Mouse (Mus musculus): ENCODE data around the gene Fgfr2. TPM values are rescaled to one million over a fixed set of nuclear protein-coding genes. Genes with fewer than 3 reads are reported as not detected.
A peak's percentile ranks its signal among the peaks of the same experiment; 100 is the strongest.
"Not testable (repeated sequence)": the region's sequence is repeated elsewhere in the genome, so short reads cannot be mapped to it uniquely, and the experiment has no call there.

Fgfr2 gene
- polyA plus RNA-seq, 1 experiment from 2014 or later, result 121 TPM

- peak overlapping the region; percentile 96 for H3K27ac ChIP-seq
- no peaks in the 10 kb centered on the region for H3K27me3 ChIP-seq
- no peaks in the 10 kb centered on the region for H3K9me3 ChIP-seq
- WGBS, result 38% methylated on average over 26 of the region's 26 CpGs
- H3K9ac ChIP-seq, result peak overlapping the region; percentile 90
- peaks cover 10% of the 10 kb centered on the region for H3K4me1 ChIP-seq
- peak overlapping the region; percentile 59 for H3K4me2 ChIP-seq (replicated peaks)
- no peak for ATAC-seq (ENCODE audit: insufficient number of reproducible peaks, insufficient read depth, low FRiP score, low TSS enrichment)
- H3K36me3 ChIP-seq, result peaks cover 15% of the 10 kb centered on the region
- H3K4me3 ChIP-seq, result peak overlapping the region; percentile 81
Observed at GRCm38 (mm10) chr7:130518213-130519095, 2604.7 kb downstream of the Fgfr2 start.

GRCm38 (mm10) chr7:130510243-130510642 lies 2612.9 kb downstream of the Fgfr2 start:
- peaks cover 61% of the 10 kb centered on the region for H3K36me3 ChIP-seq
- WGBS, result 90% methylated on average over 5 of the region's 5 CpGs
- H3K4me3 ChIP-seq, result no peak overlapping the region

GRCm38 (mm10) chr7:130503006-130503405 lies 2620.1 kb downstream of the Fgfr2 start:
- 96% methylated on average over 5 of the region's 5 CpGs for WGBS
- H3K4me3 ChIP-seq, result no peak overlapping the region
- H3K27me3 ChIP-seq, result no peaks in the 10 kb centered on the region
- ATAC-seq (ENCODE audit: insufficient number of reproducible peaks, insufficient read depth, low FRiP score, low TSS enrichment), result no peak
- H3K4me1 ChIP-seq, result no peaks in the 10 kb centered on the region
- H3K9ac ChIP-seq, result no peak overlapping the region
- H3K36me3 ChIP-seq, result peaks cover 53% of the 10 kb centered on the region
- H3K9me3 ChIP-seq, result no peaks in the 10 kb centered on the region
- H3K4me2 ChIP-seq (replicated peaks), result no peak overlapping the region
- H3K27ac ChIP-seq, result no peak overlapping the region

More at GRCm38 (mm10) chr7:130510243-130510642, 2612.9 kb downstream of the Fgfr2 start:
- Histone ChIP-seq H3K9me3 (no peaks in the 10 kb centered on the region), H3K27me3 (no peaks in the 10 kb centered on the region), H3K9ac (no peak overlapping the region), H3K4me2 (replicated peaks) (no peak overlapping the region), H3K4me1 (no peaks in the 10 kb centered on the region), H3K27ac (no peak overlapping the region)
- no peak for ATAC-seq (ENCODE audit: insufficient number of reproducible peaks, insufficient read depth, low FRiP score, low TSS enrichment)

- peaks cover 42% of the 10 kb centered on the region for H3K36me3 ChIP-seq
Observed at GRCm38 (mm10) chr7:130501499-130501898, 2621.7 kb downstream of the Fgfr2 start.

GRCm38 (mm10) chr7:130493346-130493745 lies 2629.8 kb downstream of the Fgfr2 start:
- WGBS, result 74% methylated on average over 3 of the region's 3 CpGs
- no peak overlapping the region for H3K27ac ChIP-seq
- no peak overlapping the region for H3K4me3 ChIP-seq
- no peaks in the 10 kb centered on the region for H3K27me3 ChIP-seq
- H3K36me3 ChIP-seq, result 0 out of 2 replicates have a peak, but pooled peaks cover 2% of the 10 kb centered on the region
- no peak overlapping the region for H3K4me2 ChIP-seq (replicated peaks)
- no peak for ATAC-seq (ENCODE audit: insufficient number of reproducible peaks, insufficient read depth, low FRiP score, low TSS enrichment)
- H3K9me3 ChIP-seq, result no peaks in the 10 kb centered on the region
- no peak overlapping the region for H3K9ac ChIP-seq
- H3K4me1 ChIP-seq, result peaks cover 6% of the 10 kb centered on the region; the same call in 1 of the 2 replicates

More at GRCm38 (mm10) chr7:130501499-130501898, 2621.7 kb downstream of the Fgfr2 start:
- no peak for ATAC-seq (ENCODE audit: insufficient number of reproducible peaks, insufficient read depth, low FRiP score, low TSS enrichment)
- Histone ChIP-seq H3K4me3 (no peak overlapping the region), H3K9ac (no peak overlapping the region), H3K4me2 (replicated peaks) (no peak overlapping the region), H3K27me3 (no peaks in the 10 kb centered on the region), H3K9me3 (no peaks in the 10 kb centered on the region), H3K27ac (no peak overlapping the region), H3K4me1 (0 out of 2 replicates have a peak, but pooled peaks cover 2% of the 10 kb centered on the region)
- WGBS, result 61% methylated on average over 1 of the region's 1 CpGs

- Histone ChIP-seq H3K36me3 (peaks cover 11% of the 10 kb centered on the region; the same call in 1 of the 2 replicates), H3K4me3 (no peak overlapping the region), H3K4me2 (replicated peaks) (no peak overlapping the region), H3K9me3 (no peaks in the 10 kb centered on the region), H3K4me1 (peaks cover 4% of the 10 kb centered on the region; the same call in 1 of the 2 replicates), H3K27me3 (no peaks in the 10 kb centered on the region), H3K27ac (no peak overlapping the region), H3K9ac (no peak overlapping the region)
- no peak for ATAC-seq (ENCODE audit: insufficient number of reproducible peaks, insufficient read depth, low FRiP score, low TSS enrichment)
Observed at GRCm38 (mm10) chr7:130492026-130492425, 2631.1 kb downstream of the Fgfr2 start.

GRCm38 (mm10) chr7:130479003-130479402 lies 2644.1 kb downstream of the Fgfr2 start:
- WGBS, result 91% methylated on average over 3 of the region's 3 CpGs
- H3K4me3 ChIP-seq; H3K27ac ChIP-seq; H3K36me3 ChIP-seq; H3K4me2 ChIP-seq (replicated peaks); H3K4me1 ChIP-seq; H3K9ac ChIP-seq; ATAC-seq (ENCODE audit: insufficient number of reproducible peaks, insufficient read depth, low FRiP score, low TSS enrichment); H3K9me3 ChIP-seq; H3K27me3 ChIP-seq: not testable (repeated sequence)

- no peak overlapping the region for H3K4me2 ChIP-seq (replicated peaks)
- H3K36me3 ChIP-seq, result peaks cover 3% of the 10 kb centered on the region; the same call in 1 of the 2 replicates
- 30% methylated on average over 2 of the region's 2 CpGs for WGBS
- H3K4me1 ChIP-seq, result 0 out of 2 replicates have a peak, but pooled peaks cover 2% of the 10 kb centered on the region
- ATAC-seq (ENCODE audit: insufficient number of reproducible peaks, insufficient read depth, low FRiP score, low TSS enrichment), result 0 out of 2 replicates have a peak, but pooled peaks have one; percentile 64
- no peaks in the 10 kb centered on the region for H3K27me3 ChIP-seq
- H3K9me3 ChIP-seq, result no peaks in the 10 kb centered on the region
- H3K27ac ChIP-seq, result no peak overlapping the region
- no peak overlapping the region for H3K9ac ChIP-seq
- no peak overlapping the region for H3K4me3 ChIP-seq
Observed at GRCm38 (mm10) chr7:130475970-130476369, 2647.2 kb downstream of the Fgfr2 start.

- H3K27ac ChIP-seq, result no peak overlapping the region
Observed at GRCm38 (mm10) chr7:130473881-130474280, 2649.3 kb downstream of the Fgfr2 start.

GRCm38 (mm10) chr7:130472683-130473082 lies 2650.5 kb downstream of the Fgfr2 start:
- H3K4me1 ChIP-seq, result no peaks in the 10 kb centered on the region
- no peak overlapping the region for H3K27ac ChIP-seq
- no peak overlapping the region for H3K4me3 ChIP-seq
- H3K4me2 ChIP-seq (replicated peaks), result no peak overlapping the region
- H3K9ac ChIP-seq, result no peak overlapping the region
- no peaks in the 10 kb centered on the region for H3K36me3 ChIP-seq
- H3K9me3 ChIP-seq, result no peaks in the 10 kb centered on the region
- WGBS, result 65% methylated on average over 6 of the region's 6 CpGs
- ATAC-seq (ENCODE audit: insufficient number of reproducible peaks, insufficient read depth, low FRiP score, low TSS enrichment), result no peak
- H3K27me3 ChIP-seq, result no peaks in the 10 kb centered on the region

More at GRCm38 (mm10) chr7:130473881-130474280, 2649.3 kb downstream of the Fgfr2 start:
- no peak overlapping the region for H3K4me3 ChIP-seq
- WGBS, result 71% methylated on average over 3 of the region's 3 CpGs
- H3K9ac ChIP-seq, result no peak overlapping the region
- H3K9me3 ChIP-seq, result no peaks in the 10 kb centered on the region
- ATAC-seq (ENCODE audit: insufficient number of reproducible peaks, insufficient read depth, low FRiP score, low TSS enrichment), result no peak
- H3K36me3 ChIP-seq, result no peaks in the 10 kb centered on the region
- no peak overlapping the region for H3K4me2 ChIP-seq (replicated peaks)
- no peaks in the 10 kb centered on the region for H3K4me1 ChIP-seq
- H3K27me3 ChIP-seq, result no peaks in the 10 kb centered on the region

GRCm38 (mm10) chr7:130471045-130471444 lies 2652.1 kb downstream of the Fgfr2 start:
- WGBS, result 57% methylated on average over 6 of the region's 6 CpGs
- ATAC-seq (ENCODE audit: insufficient number of reproducible peaks, insufficient read depth, low FRiP score, low TSS enrichment), result no peak

More at GRCm38 (mm10) chr7:130471045-130471444, 2652.1 kb downstream of the Fgfr2 start:
- Histone ChIP-seq H3K4me2 (replicated peaks) (no peak overlapping the region), H3K9ac (no peak overlapping the region), H3K27ac (no peak overlapping the region), H3K9me3 (no peaks in the 10 kb centered on the region), H3K36me3 (no peaks in the 10 kb centered on the region), H3K4me1 (no peaks in the 10 kb centered on the region), H3K27me3 (no peaks in the 10 kb centered on the region), H3K4me3 (no peak overlapping the region)

Data from embryonic facial prominence, embryonic 12.5 days (tissue).